Mouse (Mus musculus): Measurements from ENCODE around the gene Padi2. TPM values are rescaled to one million over a fixed set of nuclear protein-coding genes. Genes with fewer than 3 reads are reported as not detected.
A peak's percentile ranks its signal among the peaks of the same experiment; 100 is the strongest.

Padi2 gene
- polyA plus RNA-seq, 1 experiment from 2014 or later, result 3.8 TPM

DNA sequence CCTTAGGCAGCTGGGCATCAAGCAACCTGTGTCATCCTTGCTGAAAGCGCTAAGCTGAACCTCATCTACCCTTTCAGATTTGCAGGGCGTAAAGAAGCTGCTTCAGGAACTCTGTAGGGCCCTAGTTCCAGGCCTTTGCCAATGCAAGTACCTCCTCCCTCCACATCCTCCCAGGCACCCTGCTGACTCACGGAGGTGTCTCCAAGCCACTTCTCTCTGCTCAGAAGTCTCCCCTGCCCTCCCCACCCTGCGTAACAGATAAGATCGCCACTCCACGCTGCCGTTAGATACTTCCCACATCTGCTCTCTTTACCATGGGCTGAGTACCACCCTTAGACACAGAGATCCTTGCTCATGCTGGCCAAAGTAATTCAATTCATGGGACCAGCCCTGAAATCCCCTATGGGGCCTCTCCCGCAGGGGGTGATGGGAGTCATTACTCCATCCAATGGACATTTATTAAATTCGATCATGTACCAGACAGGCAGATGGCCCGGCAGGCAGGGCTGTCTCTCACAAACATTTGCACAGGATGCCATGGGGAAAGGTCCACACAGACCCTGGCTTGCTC lies 24.8 kb downstream of the Padi2 start:
- H3K4me3 ChIP-seq (replicated peaks), result no peak overlapping the region
- ATAC-seq, result peak; percentile 19; the same call in 1 of the 2 replicates
- no peak overlapping the region for H3K27ac ChIP-seq
- 59% methylated on average over 10 of the region's 10 CpGs for WGBS
- no peaks in the 10 kb centered on the region for H3K27me3 ChIP-seq (replicated peaks)
- no peak overlapping the region for H3K9ac ChIP-seq
- no peak overlapping the region for H3K4me2 ChIP-seq (replicated peaks)
- no peaks in the 10 kb centered on the region for H3K36me3 ChIP-seq
- peaks cover 7% of the 10 kb centered on the region; the same call in 1 of the 2 replicates for H3K4me1 ChIP-seq (replicated peaks)
- H3K9me3 ChIP-seq, result no peaks in the 10 kb centered on the region

DNA sequence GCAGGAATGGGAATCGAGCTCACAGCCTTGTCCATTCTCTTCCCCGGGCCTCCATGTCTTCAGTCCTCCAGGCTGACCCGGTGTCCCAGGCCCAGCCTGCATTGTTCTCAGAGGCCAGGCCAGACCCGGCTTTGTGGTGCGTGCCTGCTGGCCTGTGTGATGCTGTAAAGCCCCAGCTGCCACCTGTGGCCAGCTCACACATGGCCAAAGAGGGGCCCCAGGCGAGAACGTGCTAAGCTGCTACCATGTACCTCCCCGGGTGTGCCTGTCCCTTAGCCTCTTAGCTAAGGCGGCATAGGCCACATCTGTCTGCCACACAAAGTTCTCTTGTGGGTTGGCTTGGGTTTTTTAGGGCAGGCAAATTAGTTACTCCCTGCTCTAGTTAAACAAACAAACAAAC lies 29.5 kb downstream of the Padi2 start:
- Histone ChIP-seq H3K4me1 (replicated peaks) (0 out of 2 replicates have a peak, but pooled peaks cover 7% of the 10 kb centered on the region), H3K36me3 (no peaks in the 10 kb centered on the region), H3K4me2 (replicated peaks) (no peak overlapping the region), H3K9ac (no peak overlapping the region), H3K27ac (no peak overlapping the region), H3K9me3 (no peaks in the 10 kb centered on the region), H3K4me3 (replicated peaks) (no peak overlapping the region), H3K27me3 (replicated peaks) (no peaks in the 10 kb centered on the region)
- 79% methylated on average over 9 of the region's 9 CpGs for WGBS
- ATAC-seq, result no peak

DNA sequence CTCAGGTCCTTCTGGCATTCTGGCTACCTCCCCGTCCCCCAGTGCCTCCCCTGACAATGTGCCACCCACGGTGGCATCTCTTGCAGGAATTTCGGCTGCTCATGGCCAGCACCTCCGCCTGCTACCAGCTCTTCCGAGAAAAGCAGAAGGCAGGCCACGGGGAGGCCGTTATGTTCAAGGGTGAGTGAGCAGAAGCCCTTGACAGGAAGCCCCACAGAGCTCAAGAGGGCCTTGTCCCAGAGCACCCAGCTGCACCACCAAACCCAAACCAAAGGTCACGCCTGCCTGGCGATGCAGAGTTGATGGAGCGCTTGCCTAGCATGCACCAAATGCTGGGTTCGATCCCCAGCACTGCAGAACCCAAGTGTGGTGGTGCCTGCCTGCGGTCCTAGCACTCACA lies 38.2 kb downstream of the Padi2 start:
- no peaks in the 10 kb centered on the region for H3K4me1 ChIP-seq (replicated peaks)
- H3K27ac ChIP-seq, result no peak overlapping the region
- no peaks in the 10 kb centered on the region for H3K27me3 ChIP-seq (replicated peaks)
- no peaks in the 10 kb centered on the region for H3K36me3 ChIP-seq
- no peak overlapping the region for H3K9ac ChIP-seq
- H3K4me3 ChIP-seq (replicated peaks), result no peak overlapping the region
- no peak for ATAC-seq
- H3K4me2 ChIP-seq (replicated peaks), result no peak overlapping the region
- H3K9me3 ChIP-seq, result no peaks in the 10 kb centered on the region
- WGBS, result 86% methylated on average over 12 of the region's 12 CpGs

DNA sequence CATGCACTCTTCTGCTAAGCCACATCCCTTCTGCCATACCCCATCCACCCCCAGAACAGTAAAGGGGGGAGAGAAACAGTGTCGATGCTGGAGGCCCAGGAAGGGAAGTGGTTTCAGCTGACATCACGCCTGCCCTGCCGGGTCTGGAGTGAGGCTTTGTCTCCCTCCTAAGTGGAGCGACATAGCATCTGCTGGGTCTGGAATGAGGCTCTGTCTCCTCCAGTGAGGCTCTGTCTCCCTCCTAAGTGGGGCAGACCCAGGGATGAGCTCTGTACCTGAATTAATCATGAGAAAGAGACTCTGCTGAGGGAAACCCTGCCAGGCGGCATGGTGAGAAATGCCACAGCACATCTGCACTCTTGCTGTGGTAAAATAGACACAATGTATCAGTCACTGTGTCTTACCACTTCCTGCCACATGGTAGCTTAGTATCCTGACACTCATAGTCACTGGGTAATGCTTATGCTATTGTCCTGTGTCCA lies 38.9 kb downstream of the Padi2 start:
- Histone ChIP-seq H3K36me3 (no peaks in the 10 kb centered on the region), H3K4me2 (replicated peaks) (no peak overlapping the region), H3K4me1 (replicated peaks) (no peaks in the 10 kb centered on the region), H3K9ac (no peak overlapping the region), H3K9me3 (no peaks in the 10 kb centered on the region), H3K27me3 (replicated peaks) (no peaks in the 10 kb centered on the region), H3K27ac (no peak overlapping the region), H3K4me3 (replicated peaks) (no peak overlapping the region)
- WGBS, result 69% methylated on average over 5 of the region's 5 CpGs
- no peak for ATAC-seq

DNA sequence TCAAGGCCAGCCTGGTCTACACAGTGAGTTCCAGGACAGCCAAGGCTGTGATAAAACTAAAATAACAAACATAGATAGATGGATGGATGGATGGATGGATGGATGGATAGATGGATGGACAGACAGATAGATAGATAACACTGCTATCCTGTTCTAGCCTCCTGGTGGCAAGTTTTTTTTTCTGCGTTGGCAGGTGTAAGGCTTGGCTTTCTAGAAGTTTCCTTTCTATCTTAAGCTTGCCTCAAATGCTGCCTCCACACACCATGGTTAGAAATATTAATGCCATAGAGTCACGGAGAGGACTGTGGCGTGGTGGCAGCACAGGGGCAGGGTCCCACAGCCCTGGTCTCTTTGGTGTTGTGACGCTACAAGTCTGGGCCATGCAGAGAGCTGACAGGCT lies 39.4 kb downstream of the Padi2 start:
- H3K9ac ChIP-seq, result no peak overlapping the region
- no peak overlapping the region for H3K27ac ChIP-seq
- no peak overlapping the region for H3K4me2 ChIP-seq (replicated peaks)
- WGBS, result 86% methylated on average over 4 of the region's 4 CpGs
- H3K4me3 ChIP-seq (replicated peaks), result no peak overlapping the region
- H3K27me3 ChIP-seq (replicated peaks), result no peaks in the 10 kb centered on the region
- H3K36me3 ChIP-seq, result no peaks in the 10 kb centered on the region
- no peaks in the 10 kb centered on the region for H3K9me3 ChIP-seq
- H3K4me1 ChIP-seq (replicated peaks), result no peaks in the 10 kb centered on the region
- no peak for ATAC-seq

DNA sequence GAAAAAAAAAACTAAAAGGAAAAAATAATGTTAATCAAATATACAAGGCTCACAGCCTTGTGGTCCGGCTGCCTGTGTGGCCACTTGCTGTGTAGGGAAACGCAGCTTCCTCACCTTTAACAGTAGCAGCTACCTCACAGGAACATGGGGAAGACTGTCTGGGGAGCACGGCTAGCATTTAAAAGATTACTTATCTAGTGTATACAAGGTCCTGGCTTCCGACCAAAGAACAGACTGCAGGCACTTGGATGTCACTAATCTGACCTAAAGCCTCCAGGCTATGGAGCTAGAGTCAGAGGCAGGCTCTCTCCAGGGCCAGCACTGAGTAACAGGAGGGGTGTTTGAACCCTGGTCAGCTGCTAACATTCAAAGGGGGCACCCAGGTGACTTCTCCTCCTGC lies 39.9 kb downstream of the Padi2 start:
- no peaks in the 10 kb centered on the region for H3K4me1 ChIP-seq (replicated peaks)
- WGBS, result 47% methylated on average over 4 of the region's 4 CpGs
- no peak overlapping the region for H3K4me3 ChIP-seq (replicated peaks)
- no peak for ATAC-seq
- H3K9me3 ChIP-seq, result no peaks in the 10 kb centered on the region
- no peak overlapping the region for H3K4me2 ChIP-seq (replicated peaks)
- H3K27ac ChIP-seq, result no peak overlapping the region
- no peak overlapping the region for H3K9ac ChIP-seq
- no peaks in the 10 kb centered on the region for H3K27me3 ChIP-seq (replicated peaks)
- no peaks in the 10 kb centered on the region for H3K36me3 ChIP-seq

DNA sequence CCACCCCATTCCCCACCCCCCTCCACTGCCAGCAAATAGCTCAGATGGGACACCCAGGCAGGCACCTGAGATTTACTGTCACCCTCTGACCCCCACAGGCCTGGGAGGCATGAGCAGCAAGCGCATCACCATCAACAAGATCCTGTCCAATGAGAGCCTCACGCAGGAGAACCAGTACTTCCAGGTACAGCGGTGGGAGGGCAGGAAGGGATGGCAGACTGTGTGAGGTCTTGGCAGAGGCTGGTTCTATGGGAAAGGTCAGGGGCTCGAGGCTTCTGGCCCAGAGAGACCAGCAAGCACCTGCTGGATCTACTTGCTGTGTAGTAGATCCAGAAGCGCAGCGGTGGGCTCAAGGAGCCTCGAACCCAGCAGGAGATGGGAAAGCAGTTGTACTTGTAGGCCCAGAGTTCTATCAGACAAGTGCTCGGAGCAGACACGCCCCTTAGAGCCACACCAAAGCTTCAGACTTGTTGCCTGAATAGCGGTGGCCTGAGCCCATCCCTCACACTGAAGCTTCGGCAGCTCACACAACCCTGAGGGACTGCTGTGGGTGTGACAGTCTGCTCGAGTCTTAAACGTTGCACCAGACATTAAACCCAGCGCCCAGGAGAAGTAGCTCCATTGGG lies 40.5 kb downstream of the Padi2 start:
- Histone ChIP-seq H3K27ac (no peak overlapping the region), H3K4me2 (replicated peaks) (no peak overlapping the region), H3K36me3 (no peaks in the 10 kb centered on the region), H3K4me3 (replicated peaks) (no peak overlapping the region), H3K27me3 (replicated peaks) (no peaks in the 10 kb centered on the region), H3K9ac (no peak overlapping the region), H3K9me3 (no peaks in the 10 kb centered on the region), H3K4me1 (replicated peaks) (no peaks in the 10 kb centered on the region)
- ATAC-seq, result no peak
- WGBS, result 65% methylated on average over 14 of the region's 14 CpGs

DNA sequence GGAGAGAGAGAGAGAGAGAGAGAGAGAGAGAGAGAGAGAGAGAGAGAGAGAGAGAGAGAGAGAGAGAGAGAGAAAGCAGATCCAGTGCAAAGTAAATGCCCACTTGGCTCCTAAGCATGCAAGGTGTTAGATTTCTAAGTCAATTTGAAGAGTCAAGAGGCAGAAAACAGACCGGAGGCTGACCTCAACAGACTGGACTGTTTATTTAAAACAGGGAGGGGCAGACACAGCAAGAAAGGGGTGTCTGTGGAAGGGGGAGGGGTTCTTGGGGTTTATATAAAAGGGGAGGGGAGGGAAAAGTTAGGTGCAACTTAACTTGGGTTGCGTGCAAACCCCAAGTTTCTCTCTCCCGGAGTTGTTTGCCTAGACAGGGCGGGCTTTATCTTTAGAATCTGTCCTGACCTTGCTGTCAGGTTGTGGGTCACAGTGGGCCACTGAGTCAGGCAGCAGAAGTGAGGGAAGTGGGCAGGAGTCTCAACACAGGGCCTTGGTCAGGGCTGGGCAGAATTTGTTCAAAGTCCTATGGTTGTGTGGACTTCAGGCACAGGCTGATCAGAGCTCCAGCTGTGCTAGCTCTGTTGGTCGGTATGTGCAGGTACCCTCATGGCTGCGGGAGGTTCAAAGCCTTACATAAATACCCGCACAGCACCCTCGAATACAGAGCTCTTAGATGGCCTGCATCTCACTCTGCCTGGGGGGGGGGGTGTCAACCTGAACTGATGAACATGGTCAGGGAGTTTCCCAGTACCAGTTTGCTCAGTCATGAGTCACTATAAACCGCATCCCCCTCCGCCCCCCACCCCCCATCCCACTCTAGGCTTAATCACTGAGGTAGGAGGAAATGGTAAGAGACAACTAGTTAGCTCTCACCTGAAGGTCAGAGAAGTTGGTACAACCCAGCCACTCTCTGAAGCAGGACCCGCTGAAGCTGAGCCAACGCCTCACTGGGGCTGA lies 41.6 kb downstream of the Padi2 start:
- H3K9me3 ChIP-seq, result no peaks in the 10 kb centered on the region
- no peak for ATAC-seq
- H3K36me3 ChIP-seq, result no peaks in the 10 kb centered on the region
- no peaks in the 10 kb centered on the region for H3K4me1 ChIP-seq (replicated peaks)
- no peaks in the 10 kb centered on the region for H3K27me3 ChIP-seq (replicated peaks)
- no peak overlapping the region for H3K4me2 ChIP-seq (replicated peaks)
- WGBS, result 75% methylated on average over 12 of the region's 12 CpGs
- H3K27ac ChIP-seq, result no peak overlapping the region
- no peak overlapping the region for H3K4me3 ChIP-seq (replicated peaks)
- no peak overlapping the region for H3K9ac ChIP-seq

DNA sequence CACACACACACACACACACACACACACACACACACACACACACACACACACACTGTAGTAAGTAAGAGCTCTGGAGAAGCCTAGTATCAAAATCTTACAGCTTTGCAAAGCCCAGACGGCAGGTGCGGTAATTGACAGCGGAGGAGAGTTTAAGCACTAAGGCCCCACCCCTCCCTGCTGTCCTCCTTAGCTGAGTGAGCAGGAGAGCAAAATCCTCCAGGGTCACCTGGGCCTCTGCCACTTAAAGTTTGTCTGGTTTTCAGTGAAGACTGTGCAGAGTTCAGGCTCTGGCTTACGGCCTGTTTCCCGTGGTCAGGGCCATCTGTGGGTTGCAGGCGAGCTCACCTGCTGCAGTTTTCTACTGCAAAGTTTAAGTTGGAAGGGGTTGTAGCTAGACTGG lies 42.3 kb downstream of the Padi2 start:
- Histone ChIP-seq H3K36me3 (no peaks in the 10 kb centered on the region), H3K9ac (no peak overlapping the region), H3K27ac (no peak overlapping the region), H3K4me3 (replicated peaks) (no peak overlapping the region), H3K4me2 (replicated peaks) (no peak overlapping the region), H3K4me1 (replicated peaks) (no peaks in the 10 kb centered on the region), H3K9me3 (no peaks in the 10 kb centered on the region), H3K27me3 (replicated peaks) (no peaks in the 10 kb centered on the region)
- 69% methylated on average over 6 of the region's 6 CpGs for WGBS
- ATAC-seq, result peak; percentile 40; the same call in 1 of the 2 replicates

DNA sequence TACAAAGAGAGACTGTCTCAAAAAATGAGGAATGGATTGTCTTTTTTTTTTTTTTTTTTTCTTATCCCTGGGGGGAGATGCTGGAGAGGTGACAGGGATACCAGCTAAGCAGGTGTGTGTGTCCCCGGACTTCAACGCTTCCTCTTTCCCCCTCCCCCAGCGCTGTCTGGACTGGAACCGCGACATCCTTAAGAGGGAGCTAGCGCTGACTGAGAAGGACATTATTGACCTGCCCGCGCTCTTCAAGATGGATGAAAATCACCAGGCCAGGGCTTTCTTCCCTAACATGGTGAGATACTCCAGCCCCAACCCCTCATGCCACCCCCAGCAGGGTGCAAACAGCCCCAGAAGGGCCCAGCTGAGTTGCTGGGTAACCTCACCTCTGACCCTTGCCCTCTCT lies 42.9 kb downstream of the Padi2 start:
- Histone ChIP-seq H3K4me3 (replicated peaks) (no peak overlapping the region), H3K36me3 (no peaks in the 10 kb centered on the region), H3K9ac (no peak overlapping the region), H3K4me2 (replicated peaks) (no peak overlapping the region), H3K27me3 (replicated peaks) (no peaks in the 10 kb centered on the region), H3K27ac (no peak overlapping the region), H3K4me1 (replicated peaks) (no peaks in the 10 kb centered on the region), H3K9me3 (no peaks in the 10 kb centered on the region)
- 92% methylated on average over 8 of the region's 8 CpGs for WGBS
- ATAC-seq, result no peak

DNA sequence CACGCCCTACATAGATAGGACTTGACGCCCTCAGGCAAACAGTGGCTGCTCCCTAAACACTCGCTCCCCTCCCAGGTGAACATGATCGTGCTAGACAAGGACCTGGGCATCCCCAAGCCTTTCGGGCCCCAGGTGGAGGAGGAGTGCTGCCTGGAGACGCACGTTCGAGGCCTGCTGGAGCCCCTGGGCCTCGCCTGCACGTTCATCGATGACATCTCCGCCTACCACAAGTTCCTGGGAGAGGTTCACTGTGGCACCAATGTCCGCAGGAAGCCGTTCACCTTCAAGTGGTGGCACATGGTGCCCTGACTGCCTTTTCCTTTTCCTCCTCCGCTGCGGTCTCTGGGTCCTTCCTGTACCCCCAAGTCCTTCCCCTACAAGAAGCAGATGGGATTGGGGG lies 43.5 kb downstream of the Padi2 start:
- Histone ChIP-seq H3K27me3 (replicated peaks) (no peaks in the 10 kb centered on the region), H3K4me1 (replicated peaks) (no peaks in the 10 kb centered on the region), H3K27ac (no peak overlapping the region), H3K36me3 (no peaks in the 10 kb centered on the region), H3K4me3 (replicated peaks) (no peak overlapping the region), H3K4me2 (replicated peaks) (no peak overlapping the region), H3K9me3 (no peaks in the 10 kb centered on the region), H3K9ac (no peak overlapping the region)
- 85% methylated on average over 16 of the region's 16 CpGs for WGBS
- ATAC-seq, result no peak

DNA sequence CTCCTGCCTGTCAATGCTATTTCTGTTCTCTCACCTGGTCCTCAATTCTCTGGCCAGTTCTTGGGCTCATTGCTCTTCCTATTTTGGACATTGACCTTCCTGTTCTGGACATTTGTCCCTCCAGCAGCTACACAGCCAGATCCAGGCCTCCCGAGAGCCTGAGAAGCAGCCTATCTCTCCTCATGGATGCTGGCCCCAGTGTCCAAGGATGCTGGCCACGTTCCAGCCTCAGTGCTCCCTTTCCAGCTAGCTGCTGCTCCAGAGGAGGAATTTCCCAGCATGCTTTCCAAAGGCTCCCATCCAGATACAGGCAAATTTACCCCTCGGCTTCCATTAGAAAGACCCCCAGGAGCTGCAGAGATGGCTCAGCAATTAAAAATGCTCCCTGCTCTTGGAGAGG lies 44.4 kb downstream of the Padi2 start:
- no peak overlapping the region for H3K27ac ChIP-seq
- no peak overlapping the region for H3K4me2 ChIP-seq (replicated peaks)
- H3K4me1 ChIP-seq (replicated peaks), result no peaks in the 10 kb centered on the region
- 79% methylated on average over 3 of the region's 3 CpGs for WGBS
- no peaks in the 10 kb centered on the region for H3K27me3 ChIP-seq (replicated peaks)
- no peak overlapping the region for H3K4me3 ChIP-seq (replicated peaks)
- H3K9me3 ChIP-seq, result no peaks in the 10 kb centered on the region
- no peak for ATAC-seq
- H3K36me3 ChIP-seq, result no peaks in the 10 kb centered on the region
- no peak overlapping the region for H3K9ac ChIP-seq
